Mouse (Mus musculus) bone marrow, adult 2 months (tissue): ENCODE data around the gene Trim23.

ENCODE experiments used
- CTCF ChIP-seq: fragments of 200-500 bp; IDR thresholded peaks from 2 replicates; pipeline ENCODE4 v1.5.1; 2011; ENCODE audit warnings: low read length, control low read depth; ENCODE audit not compliant: control insufficient read depth, insufficient read depth
- POLR2A ChIP-seq: fragments of 200-500 bp; IDR thresholded peaks from 2 replicates; pipeline ENCODE4 v1.6.1; 2011; ENCODE audit warnings: low read depth, mild to moderate bottlenecking, control low read depth, low read length, borderline replicate concordance; ENCODE audit not compliant: control insufficient read depth

DNA sequence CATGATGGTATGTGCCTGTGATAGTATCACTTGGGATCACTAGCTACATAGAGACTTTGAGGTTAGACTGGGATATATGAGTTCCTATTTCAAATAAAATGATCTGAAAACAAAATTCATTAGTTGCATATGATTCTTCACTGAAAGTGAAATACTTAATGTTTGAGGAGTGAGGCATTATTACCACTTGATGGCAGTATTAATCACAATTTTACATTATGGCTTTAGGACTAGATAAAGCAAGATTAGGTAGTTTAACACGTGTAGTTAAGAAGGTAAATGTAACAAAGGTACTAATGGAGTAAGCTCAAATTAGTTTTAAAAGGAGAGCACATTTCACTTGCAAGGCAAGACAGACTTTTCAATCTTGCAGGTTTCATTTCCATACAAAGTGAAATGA lies 25.7 kb downstream of the Trim23 start:
- TF ChIP-seq CTCF = no peak
- TF ChIP-seq POLR2A = no peak
